Mouse (Mus musculus): ENCODE data around the gene Edc3. TPM values are rescaled to one million over a fixed set of nuclear protein-coding genes. Genes with fewer than 3 reads are reported as not detected.

Edc3 gene
- total RNA-seq, 4 experiments from 2014 or later = 4.8 to 6.7 (median 6.3) TPM

GRCm38 (mm10) chr9:57760416-57761146 lies 52.2 kb downstream of the Edc3 start:
- DNase-seq (ENCODE audit: low spot score in 2 of 2) = peak in 1 of 2 experiments; percentile 23

- peak; percentile 47 to 56 for DNase-seq (ENCODE audit: low spot score in 2 of 2)
These were observed 53.5 kb downstream of the Edc3 start for GRCm38 (mm10) chr9:57761563-57762551.

DNA sequence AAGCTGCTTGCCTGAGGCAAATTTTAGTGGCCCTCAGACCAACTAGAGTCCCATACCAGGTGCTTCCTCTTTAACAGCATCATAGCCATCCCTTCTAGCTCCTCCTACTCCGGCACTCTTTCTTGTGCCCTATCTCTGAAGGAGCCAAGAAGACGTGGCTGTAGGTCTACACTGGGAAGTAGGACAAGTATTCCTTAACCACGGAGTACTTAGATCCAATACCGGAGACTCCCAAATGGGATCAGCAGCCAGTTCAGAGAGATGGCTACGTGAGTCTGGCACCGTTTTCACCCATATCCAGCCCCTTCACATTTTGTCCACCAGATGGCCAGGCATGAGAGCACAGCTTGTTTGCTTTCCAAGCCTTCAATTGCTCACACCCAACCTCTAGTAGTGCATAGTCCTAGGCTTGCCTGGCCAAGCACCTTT lies 54.2 kb downstream of the Edc3 start:
- peak in 1 of 2 experiments; percentile 27 for DNase-seq (ENCODE audit: low spot score in 2 of 2)

DNA sequence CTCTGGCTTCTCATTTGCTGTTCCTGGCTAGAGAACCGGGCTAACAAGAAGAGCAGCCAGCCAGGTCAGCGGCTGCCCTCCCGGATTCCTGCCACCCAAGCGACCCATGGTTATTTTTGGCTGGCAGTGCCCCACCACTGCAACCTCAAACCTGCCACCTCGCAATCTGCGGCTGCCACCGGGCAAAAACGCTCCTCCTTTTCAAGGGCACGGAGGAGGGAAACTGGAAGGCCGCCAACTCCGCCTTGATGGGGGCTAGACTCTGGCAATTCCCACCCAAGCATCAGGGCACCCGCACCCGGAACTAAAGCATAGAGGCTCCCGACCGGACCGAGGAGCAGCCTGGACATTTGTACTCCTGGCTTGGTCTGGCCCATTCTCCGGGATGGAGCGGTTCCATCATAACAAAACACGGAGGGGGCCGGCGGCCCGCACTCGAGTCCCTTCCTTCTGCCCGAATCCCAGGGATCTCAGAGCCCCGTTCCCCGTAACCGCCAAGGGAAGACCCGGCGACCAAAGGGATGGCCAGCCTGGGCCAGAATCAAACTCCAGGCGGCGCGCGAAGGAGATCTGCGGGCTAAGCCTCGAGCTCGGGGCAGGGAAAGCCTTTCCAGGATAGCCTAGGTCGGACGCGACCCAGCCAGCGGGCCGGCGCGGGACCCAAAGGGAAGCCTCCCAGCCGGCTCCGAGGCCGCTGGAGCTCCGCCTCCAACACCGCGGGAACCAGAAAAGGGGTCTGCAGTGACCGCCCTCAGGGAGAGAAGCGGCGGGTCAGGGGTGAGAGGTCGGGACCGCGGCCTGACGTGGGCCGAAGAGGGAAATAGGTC lies 56.0 kb downstream of the Edc3 start:
- peak; percentile 69 to 80 for DNase-seq (ENCODE audit: low spot score in 2 of 2)

DNA sequence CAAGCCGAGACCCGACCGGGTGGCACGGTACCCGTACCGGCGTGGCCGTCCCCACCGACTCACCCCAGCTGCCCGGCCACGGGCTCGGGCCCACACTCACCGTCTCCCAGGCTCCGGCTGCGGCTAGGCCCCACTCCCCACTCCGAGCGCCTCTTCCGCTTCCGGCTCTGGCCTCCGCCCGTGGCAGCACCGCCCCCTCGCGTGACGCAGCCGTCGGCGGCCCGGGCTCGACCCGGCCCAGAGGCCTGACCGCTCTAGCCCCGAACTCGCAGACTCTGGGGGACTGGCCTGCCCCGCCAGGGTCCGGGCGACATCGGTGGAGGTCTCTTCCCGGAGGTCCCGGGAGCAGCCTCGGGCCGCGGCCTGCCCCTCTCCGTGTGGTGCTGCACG lies 56.6 kb downstream of the Edc3 start:
- DNase-seq (ENCODE audit: low spot score in 2 of 2) = peak; percentile 91 to 92

DNA sequence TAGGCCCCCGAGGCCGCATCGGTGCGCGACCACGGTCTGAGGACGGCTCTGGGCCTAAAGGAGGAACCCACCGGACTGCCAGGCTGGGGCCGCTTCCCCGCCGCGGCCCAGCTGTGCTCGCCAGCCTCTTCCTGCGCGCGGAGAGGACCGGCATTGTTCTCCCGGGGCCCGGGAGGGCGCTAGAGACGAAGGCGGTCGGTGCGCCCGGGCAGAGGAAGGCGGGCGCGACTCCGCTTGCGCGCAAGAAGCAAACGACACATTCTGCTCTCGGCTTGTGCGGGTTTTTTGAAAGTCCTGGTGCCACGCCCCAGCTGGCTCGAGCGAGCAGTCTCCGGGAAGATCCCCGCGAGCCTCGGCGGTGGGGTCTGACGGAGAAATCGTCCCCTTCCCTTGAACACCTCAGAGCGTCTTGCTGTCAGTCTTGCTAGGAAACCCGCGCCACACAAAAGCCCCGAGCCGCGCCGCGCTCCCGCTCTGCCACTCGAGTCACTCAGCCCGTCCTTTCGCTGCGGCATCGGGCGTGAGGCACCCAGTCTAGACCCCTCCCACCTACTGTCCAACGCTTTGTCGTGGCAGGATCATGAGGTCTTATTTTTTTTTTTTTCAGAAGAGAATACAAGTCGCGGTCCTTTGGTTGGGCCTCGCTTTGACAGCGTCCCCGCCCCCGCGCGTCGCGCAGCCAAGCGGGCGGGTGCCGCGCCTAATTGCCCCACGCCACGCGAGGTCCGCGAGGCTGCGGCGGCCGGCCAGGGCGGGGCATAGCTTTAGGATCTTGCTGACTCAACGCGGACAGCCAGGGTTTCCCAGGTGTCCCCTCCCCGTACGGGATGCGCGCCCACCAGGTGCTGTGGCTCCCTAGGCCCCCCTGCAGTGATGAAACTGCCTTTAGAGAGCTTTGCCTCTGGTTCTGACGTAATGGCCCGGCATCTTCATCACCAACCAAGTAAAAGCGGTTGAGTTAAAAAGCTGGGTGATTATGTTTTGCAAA lies 57.3 kb downstream of the Edc3 start, which contains the start of gene Clk3:
TSS of gene Clk3 (minus strand) at position 497 of the 988 bp plus-strand sequence.
- DNase-seq (ENCODE audit: low spot score in 2 of 2) = peak in 1 of 2 experiments; percentile 63

DNA sequence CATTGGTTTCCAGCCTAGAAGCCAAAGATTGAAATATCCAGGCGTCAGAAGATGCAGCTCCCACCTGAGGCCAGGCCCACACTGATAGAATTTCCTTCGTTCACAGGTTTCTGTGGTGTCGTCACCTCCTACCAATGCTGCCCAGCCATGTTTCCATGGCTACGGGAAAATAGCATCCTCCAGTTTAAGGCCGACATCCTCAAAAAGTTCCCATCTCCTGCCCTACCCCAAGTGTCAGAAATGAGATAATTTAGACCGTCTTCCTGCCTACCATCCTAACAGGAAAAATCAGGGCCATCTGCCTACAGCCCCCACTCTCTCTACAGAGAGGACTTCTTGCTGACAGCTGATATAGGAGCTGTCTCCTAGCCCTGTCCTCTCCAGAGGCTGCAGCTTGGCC lies 58.1 kb downstream of the Edc3 start:
- no peak for DNase-seq (ENCODE audit: low spot score in 2 of 2)

DNA sequence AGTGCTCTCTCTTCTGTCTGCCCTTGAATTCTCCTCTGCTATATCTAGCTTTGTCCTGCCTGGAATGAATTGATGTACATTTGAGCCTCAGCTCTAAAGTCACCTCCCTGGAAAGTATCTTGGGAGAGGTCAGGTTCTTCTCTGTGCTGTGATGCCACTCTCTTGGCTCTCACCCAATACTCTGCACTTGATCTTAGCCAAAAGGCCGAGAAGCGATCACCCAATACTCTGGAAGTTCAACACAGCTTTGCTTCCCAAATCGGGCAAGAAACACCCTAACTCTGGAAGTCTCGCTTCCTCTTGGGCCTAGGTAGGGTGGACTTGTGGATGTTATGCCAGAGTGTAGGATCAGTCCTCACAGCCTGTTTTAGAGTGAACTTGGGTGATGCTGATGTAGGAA lies 58.9 kb downstream of the Edc3 start:
- DNase-seq (ENCODE audit: low spot score in 2 of 2) = no peak

DNA sequence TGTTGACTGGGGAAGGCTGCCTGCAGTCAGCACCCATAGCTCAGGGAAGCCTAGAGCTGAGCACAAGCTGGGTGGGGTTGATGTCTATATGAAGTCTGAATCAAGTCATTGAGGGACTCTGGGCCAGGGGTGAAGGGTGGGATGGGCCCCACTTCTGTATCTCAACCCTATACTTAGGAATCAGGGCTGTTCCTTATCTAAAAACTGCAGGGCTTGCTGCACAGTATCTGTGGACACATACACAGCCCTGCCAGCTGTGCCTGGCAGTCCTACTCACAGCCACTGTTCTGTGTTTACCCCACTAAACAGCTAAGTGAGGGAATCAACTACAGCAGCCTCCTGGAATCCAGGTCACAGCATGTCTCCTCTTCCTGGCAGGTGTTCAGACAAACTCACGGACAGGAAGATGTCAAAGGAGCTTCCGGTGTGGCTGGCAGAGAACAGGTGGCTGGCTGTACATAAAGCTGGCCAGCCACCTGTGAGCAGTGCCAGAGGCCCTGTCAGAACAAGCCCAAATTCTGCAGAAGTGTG lies 61.3 kb downstream of the Edc3 start:
- peak in 1 of 2 experiments; percentile 44 for DNase-seq (ENCODE audit: low spot score in 2 of 2)

DNA sequence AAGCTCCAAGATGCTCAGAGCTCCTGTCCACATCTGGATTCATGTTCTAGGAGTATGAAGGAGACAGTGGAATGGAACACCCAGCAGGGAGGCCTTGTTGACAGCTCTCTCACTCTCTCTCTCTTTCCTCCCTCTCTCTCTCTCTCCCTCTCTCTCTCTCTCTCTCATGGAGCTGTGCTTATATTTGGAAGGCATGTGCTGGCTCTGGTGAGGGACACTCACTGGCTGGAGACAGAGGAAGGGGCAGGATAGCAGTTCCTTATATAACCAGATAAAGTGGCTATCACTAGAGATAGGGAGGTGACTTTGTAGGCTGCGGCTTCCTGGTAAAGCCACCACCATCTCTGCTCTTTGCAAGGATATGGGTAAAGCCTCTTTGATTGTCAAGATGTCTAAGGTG lies 61.9 kb downstream of the Edc3 start:
- DNase-seq (ENCODE audit: low spot score in 2 of 2) = no peak

DNA sequence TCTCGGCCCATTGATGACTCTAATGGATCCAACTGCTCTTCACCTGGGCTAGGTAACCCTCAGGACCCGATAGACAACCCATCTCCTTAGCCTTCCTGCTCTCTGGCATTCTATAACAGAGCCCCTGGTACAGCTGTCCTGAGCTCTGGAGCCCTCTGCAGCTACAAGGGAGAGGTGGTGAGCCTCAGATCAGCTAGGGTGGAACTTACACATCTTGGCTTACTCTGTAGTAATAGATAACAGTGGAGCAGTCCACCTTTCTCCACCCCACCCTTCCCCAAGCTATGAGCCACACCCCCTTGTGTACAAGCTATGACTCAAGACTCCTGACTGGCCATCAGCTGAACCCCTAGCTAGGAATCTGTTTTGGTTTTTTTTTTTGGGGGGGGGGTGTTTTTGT lies 62.5 kb downstream of the Edc3 start:
- no peak for DNase-seq (ENCODE audit: low spot score in 2 of 2)

- DNase-seq (ENCODE audit: low spot score in 2 of 2) = no peak
These were observed 65.4 kb downstream of the Edc3 start for GRCm38 (mm10) chr9:57773754-57774153.

- no peak for DNase-seq (ENCODE audit: low spot score in 2 of 2)
These were observed 65.8 kb downstream of the Edc3 start for GRCm38 (mm10) chr9:57774168-57774567.

DNA sequence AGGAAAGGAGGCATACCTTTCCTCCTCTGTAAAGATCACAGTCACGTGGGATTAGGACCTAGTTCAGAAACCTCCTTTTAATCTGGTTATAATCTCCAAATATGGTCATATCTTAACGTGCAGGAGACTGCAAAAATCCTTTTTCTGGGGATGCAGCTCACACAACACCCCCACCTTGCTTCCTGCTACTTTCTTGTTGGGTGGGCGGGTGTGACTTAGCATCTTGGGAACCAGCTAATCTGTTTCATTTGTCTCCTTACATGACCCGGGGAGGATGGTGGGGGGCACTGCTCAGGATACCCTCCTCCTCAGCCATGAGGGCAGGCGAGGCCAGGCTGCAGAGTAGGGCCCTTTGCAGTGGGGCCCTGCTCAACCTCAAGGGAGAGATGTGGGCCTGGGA lies 66.7 kb downstream of the Edc3 start:
- DNase-seq (ENCODE audit: low spot score in 2 of 2) = no peak

DNA sequence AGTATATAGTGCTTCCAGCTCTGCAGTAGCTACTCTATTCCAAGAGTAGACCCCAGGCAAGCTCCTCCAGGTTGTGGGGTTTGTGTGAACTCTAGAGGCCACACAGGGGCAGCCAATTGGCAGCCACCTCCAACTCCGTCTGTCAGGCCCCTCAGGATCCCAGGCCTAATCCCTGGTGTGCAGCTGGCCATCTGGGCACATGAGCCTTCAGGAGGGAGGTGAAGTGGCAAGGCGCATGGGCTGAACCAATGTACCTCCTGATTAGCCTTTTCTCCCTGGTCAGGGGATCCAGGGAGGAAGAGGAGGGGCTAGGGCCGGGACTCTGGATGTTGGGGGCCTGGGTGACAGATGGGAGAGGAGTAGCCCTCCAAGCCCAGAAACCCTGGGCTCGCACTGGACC lies 67.4 kb downstream of the Edc3 start:
- no peak for DNase-seq (ENCODE audit: low spot score in 2 of 2)

DNA sequence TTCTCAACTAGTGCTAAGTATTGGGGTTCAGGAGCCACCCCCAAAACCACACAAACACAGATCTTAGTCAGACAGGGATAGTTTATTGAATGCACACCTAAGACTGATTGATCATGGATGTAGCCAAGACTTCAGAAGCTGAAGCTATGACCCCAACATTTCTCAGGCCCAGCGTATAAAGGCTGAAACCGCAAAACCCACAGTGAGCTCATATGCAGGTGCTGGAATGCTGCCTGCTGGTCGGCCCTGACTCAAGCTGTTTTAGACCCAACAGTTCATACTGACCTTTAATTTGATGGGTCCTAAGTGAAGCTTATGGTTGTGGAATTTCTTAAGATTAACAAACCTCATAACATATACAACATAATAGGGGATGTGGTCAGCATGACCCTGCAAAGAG lies 74.3 kb downstream of the Edc3 start:
- no peak for DNase-seq (ENCODE audit: low spot score in 2 of 2)

- DNase-seq (ENCODE audit: low spot score in 2 of 2) = no peak
These were observed 81.4 kb downstream of the Edc3 start for GRCm38 (mm10) chr9:57789733-57790132.

DNA sequence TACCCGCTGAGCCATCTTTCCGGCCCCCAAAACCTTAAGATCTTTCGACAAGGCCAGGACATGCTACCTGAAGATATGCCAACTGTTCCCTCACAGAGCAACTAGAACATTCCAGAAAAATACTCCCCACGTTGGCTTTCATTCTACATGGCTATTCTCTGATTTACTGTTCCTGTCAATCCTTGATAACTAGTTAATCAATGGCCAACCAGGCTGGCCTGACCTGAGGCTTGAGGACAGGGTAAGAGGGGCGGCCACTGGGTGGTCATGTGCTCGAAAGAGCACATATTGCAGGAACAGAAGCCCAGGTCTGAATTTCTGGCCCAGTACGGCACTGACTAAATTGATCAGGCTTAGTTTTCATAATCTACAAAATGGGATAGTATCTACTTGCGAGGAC lies 89.1 kb downstream of the Edc3 start:
- no peak for DNase-seq (ENCODE audit: low spot score in 2 of 2)

GRCm38 (mm10) chr9:57798725-57799253 lies 90.4 kb downstream of the Edc3 start:
- DNase-seq (ENCODE audit: low spot score in 2 of 2) = no peak

Measured in gastrocnemius, adult 8-10 months (tissue).